Mouse (Mus musculus): ENCODE data around the gene Ifrd1.
"Not testable (repeated sequence)": the region's sequence is repeated elsewhere in the genome, so short reads cannot be mapped to it uniquely, and the experiment has no call there.

The Ifrd1 gene

GRCm38 (mm10) chr12:40200484-40201235 lies 47.6 kb downstream of the Ifrd1 start:
- no peak for DNase-seq (ENCODE audit: extremely low read depth, insufficient read length, low spot score)

- DNase-seq (ENCODE audit: extremely low read depth, insufficient read length, low spot score) = no peak
Observed at GRCm38 (mm10) chr12:40199795-40200402, 48.4 kb downstream of the Ifrd1 start.

GRCm38 (mm10) chr12:40199302-40199701 lies 49.0 kb downstream of the Ifrd1 start, which contains the start of gene Lsmem1:
TSS of gene Lsmem1 (minus strand) at chr12:40199490.
- DNase-seq (ENCODE audit: extremely low read depth, insufficient read length, low spot score) = no peak

- no peak for DNase-seq (ENCODE audit: extremely low read depth, insufficient read length, low spot score)
Observed at GRCm38 (mm10) chr12:40198427-40198826, 49.9 kb downstream of the Ifrd1 start.

- DNase-seq (ENCODE audit: extremely low read depth, insufficient read length, low spot score) = no peak
Observed at GRCm38 (mm10) chr12:40198019-40198418, 50.3 kb downstream of the Ifrd1 start.

- DNase-seq (ENCODE audit: extremely low read depth, insufficient read length, low spot score) = no peak
Observed at GRCm38 (mm10) chr12:40197511-40197910, 50.8 kb downstream of the Ifrd1 start.

GRCm38 (mm10) chr12:40185474-40185873 lies 62.8 kb downstream of the Ifrd1 start:
- no peak for DNase-seq (ENCODE audit: extremely low read depth, insufficient read length, low spot score)

- DNase-seq (ENCODE audit: extremely low read depth, insufficient read length, low spot score) = no peak
Observed at GRCm38 (mm10) chr12:40177089-40177488, 71.2 kb downstream of the Ifrd1 start.

- no peak for DNase-seq (ENCODE audit: extremely low read depth, insufficient read length, low spot score)
Observed at GRCm38 (mm10) chr12:40176158-40176557, 72.1 kb downstream of the Ifrd1 start.

- not testable (repeated sequence) for DNase-seq (ENCODE audit: extremely low read depth, insufficient read length, low spot score)
Observed at GRCm38 (mm10) chr12:40175171-40175570, 73.1 kb downstream of the Ifrd1 start.

GRCm38 (mm10) chr12:40171637-40172036 lies 76.7 kb downstream of the Ifrd1 start:
- no peak for DNase-seq (ENCODE audit: extremely low read depth, insufficient read length, low spot score)

GRCm38 (mm10) chr12:40169675-40170074 lies 78.6 kb downstream of the Ifrd1 start:
- no peak for DNase-seq (ENCODE audit: extremely low read depth, insufficient read length, low spot score)

- DNase-seq (ENCODE audit: extremely low read depth, insufficient read length, low spot score) = no peak
Observed at GRCm38 (mm10) chr12:40164621-40165020, 83.7 kb downstream of the Ifrd1 start.

- DNase-seq (ENCODE audit: extremely low read depth, insufficient read length, low spot score) = no peak
Observed at GRCm38 (mm10) chr12:40160777-40161176, 87.5 kb downstream of the Ifrd1 start.

- no peak for DNase-seq (ENCODE audit: extremely low read depth, insufficient read length, low spot score)
Observed at GRCm38 (mm10) chr12:40154188-40154587, 94.1 kb downstream of the Ifrd1 start.

GRCm38 (mm10) chr12:40152353-40153069 lies 95.8 kb downstream of the Ifrd1 start:
- no peak for DNase-seq (ENCODE audit: extremely low read depth, insufficient read length, low spot score)

Data from 3134 (cell line).